Mouse (Mus musculus): ENCODE results near the gene Gm44790. TPM values are rescaled to one million over a fixed set of nuclear protein-coding genes. Genes with fewer than 3 reads are reported as not detected.

The Gm44790 gene
- polyA plus RNA-seq (2015; fragmentation: Illumina TruSeq; extraction: RNeasy Lipid Tissue Mini Kit (QIAGEN cat#74804); ENCODE audit: insufficient read depth, low read depth, low replicate concordance) = not detected

DNA sequence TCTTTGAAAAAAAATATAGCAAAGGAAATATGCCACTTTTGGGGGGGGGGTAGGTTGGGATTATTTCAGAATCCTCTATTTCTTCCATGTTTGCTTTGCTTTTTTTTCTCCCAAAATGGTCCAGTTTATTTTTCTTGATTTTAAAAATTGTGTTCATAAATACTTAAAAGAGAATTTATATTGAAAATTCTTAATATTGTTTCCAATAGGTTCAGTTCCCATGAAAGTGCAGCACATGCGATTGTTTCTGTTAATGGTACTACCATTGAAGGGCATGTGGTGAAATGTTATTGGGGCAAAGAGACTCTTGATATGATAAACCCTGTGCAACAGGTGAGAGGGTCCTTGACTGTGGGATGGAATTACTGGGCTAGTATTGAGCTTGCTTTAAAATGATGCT lies at the start of gene Gm44790:
TSS of gene Gm44790 (plus strand) at position 301 of the 400 bp plus-strand sequence.

GRCm38 (mm10) chr6:86396581-86397256 lies 29.7 kb upstream of the Gm44790 start, which contains the start of gene Pcyox1:
Pcyox1 (minus strand) TSS chr6:86397154.

GRCm38 (mm10) chr6:86404100-86404861 lies 22.2 kb upstream of the Gm44790 start, which contains the start of gene Tia1:
Tia1 (plus strand) TSS chr6:86404219.

GRCm38 (mm10) chr6:86438272-86439118 lies 12.0 kb downstream of the Gm44790 start, which contains the start of gene C87436:
C87436 (plus strand) TSS chr6:86438374.

Other genes starting within 250 kb of the Gm44790 start
- gene Tgfa, start 231.4 kb upstream of the Gm44790 start, polyA plus RNA-seq (2015; fragmentation: Illumina TruSeq; extraction: RNeasy Lipid Tissue Mini Kit (QIAGEN cat#74804); ENCODE audit: insufficient read depth, low read depth, low replicate concordance) = 1.2 TPM
- gene Fam136a, start 61.0 kb upstream of the Gm44790 start, polyA plus RNA-seq (2015; fragmentation: Illumina TruSeq; extraction: RNeasy Lipid Tissue Mini Kit (QIAGEN cat#74804); ENCODE audit: insufficient read depth, low read depth, low replicate concordance) = 5.7 TPM
- gene Snrpg, start 55.4 kb upstream of the Gm44790 start, polyA plus RNA-seq (2015; fragmentation: Illumina TruSeq; extraction: RNeasy Lipid Tissue Mini Kit (QIAGEN cat#74804); ENCODE audit: insufficient read depth, low read depth, low replicate concordance) = 14.2 TPM
- 7.1 TPM for gene Pcyox1, start 29.5 kb upstream of the Gm44790 start, polyA plus RNA-seq (2015; fragmentation: Illumina TruSeq; extraction: RNeasy Lipid Tissue Mini Kit (QIAGEN cat#74804); ENCODE audit: insufficient read depth, low read depth, low replicate concordance)
- 15.8 TPM for gene Tia1, start 22.4 kb upstream of the Gm44790 start, polyA plus RNA-seq (2015; fragmentation: Illumina TruSeq; extraction: RNeasy Lipid Tissue Mini Kit (QIAGEN cat#74804); ENCODE audit: insufficient read depth, low read depth, low replicate concordance)
- gene C87436, start 11.7 kb downstream of the Gm44790 start, polyA plus RNA-seq (2015; fragmentation: Illumina TruSeq; extraction: RNeasy Lipid Tissue Mini Kit (QIAGEN cat#74804); ENCODE audit: insufficient read depth, low read depth, low replicate concordance) = 6.1 TPM
- gene Pcbp1, start 99.7 kb downstream of the Gm44790 start, polyA plus RNA-seq (2015; fragmentation: Illumina TruSeq; extraction: RNeasy Lipid Tissue Mini Kit (QIAGEN cat#74804); ENCODE audit: insufficient read depth, low read depth, low replicate concordance) = 31.3 TPM
- not detected for gene Asprv1, start 201.5 kb downstream of the Gm44790 start, polyA plus RNA-seq (2015; fragmentation: Illumina TruSeq; extraction: RNeasy Lipid Tissue Mini Kit (QIAGEN cat#74804); ENCODE audit: insufficient read depth, low read depth, low replicate concordance)
- 2.9 TPM for gene Mxd1, start 242.5 kb downstream of the Gm44790 start, polyA plus RNA-seq (2015; fragmentation: Illumina TruSeq; extraction: RNeasy Lipid Tissue Mini Kit (QIAGEN cat#74804); ENCODE audit: insufficient read depth, low read depth, low replicate concordance)

Measured in pancreas, adult 10 weeks (tissue).